Mouse (Mus musculus) lung, postnatal 0 days (tissue): Measurements from ENCODE around the gene Gmppa. TPM values are rescaled to one million over a fixed set of nuclear protein-coding genes. Genes with fewer than 3 reads are reported as not detected.

ENCODE experiments used
- ATAC-seq: fragments of 200-750 bp; cut with Nextera tagmentation; 2 replicates; pipeline ENCODE4 v1.8.0; 2017; ENCODE audit warnings: moderate library complexity
- DNase-seq: peaks from one replicate; pipeline ENCODE4 v3.0.0-alpha.2; 2016; ENCODE audit warnings: low spot score
- H3K27ac ChIP-seq: fragments of 300-500 bp; sonication (generic); 2 replicates; pipeline ENCODE4 v1.5.1; 2014; ENCODE audit warnings: antibody characterized with exemption, mild to moderate bottlenecking, low read length, mixed read lengths
- H3K27me3 ChIP-seq: fragments of 300-500 bp; sonication (generic); replicated peaks from 2 replicates; pipeline ENCODE4 v1.6.1; 2014; ENCODE audit warnings: low read length, mixed read lengths; ENCODE audit not compliant: insufficient read depth
- H3K36me3 ChIP-seq: fragments of 300-500 bp; sonication (generic); 2 replicates; pipeline ENCODE4 v1.6.1; 2014; ENCODE audit warnings: low read length, mixed read lengths; ENCODE audit not compliant: insufficient read depth
- H3K4me1 ChIP-seq: fragments of 300-500 bp; sonication (generic); 2 replicates; pipeline ENCODE4 v1.6.1; 2014; ENCODE audit warnings: antibody characterized with exemption, low read depth, low read length, mixed read lengths; ENCODE audit not compliant: insufficient read depth
- H3K4me2 ChIP-seq: fragments of 300-500 bp; sonication (generic); replicated peaks from 2 replicates; pipeline ENCODE4 v1.6.1; 2014; ENCODE audit warnings: low read depth, mild to moderate bottlenecking, low read length, moderate library complexity, mixed read lengths
- H3K4me3 ChIP-seq: fragments of 300-500 bp; sonication (generic); 2 replicates; pipeline ENCODE4 v1.5.1; 2014; ENCODE audit warnings: low read depth, low read length
- H3K9ac ChIP-seq: fragments of 300-500 bp; sonication (generic); replicated peaks from 2 replicates; pipeline ENCODE4 v1.6.1; 2014; ENCODE audit warnings: low read depth, mild to moderate bottlenecking
- H3K9me3 ChIP-seq: fragments of 300-500 bp; sonication (generic); 2 replicates; pipeline ENCODE4 v1.6.1; 2016; ENCODE audit warnings: low read length, mixed read lengths
- CTCF ChIP-seq: IDR thresholded peaks from 2 replicates; pipeline ENCODE4 v1.5.1; 2016; ENCODE audit warnings: antibody characterized with exemption, mild to moderate bottlenecking
- EP300 ChIP-seq: IDR thresholded peaks from 2 replicates; pipeline ENCODE4 v1.6.1; 2016; ENCODE audit warnings: antibody characterized with exemption, mild to moderate bottlenecking, control low read depth
- WGBS: fragments of 180-500 bp; shearing (Covaris S2); extraction: QIAGEN DNeasy Blood & Tissue Kit; methylation state at CpG from one replicate; pipeline ENCODE4 v1.1.7; 2014; 5-methylcytosine and 5-hydroxymethylcytosine counted together
- polyA plus RNA-seq: library from polyadenylated mRNA; unstranded; fragments of >200 nt; fragmentation: Nextera tagmentation; extraction: Ambion mirVana; gene quantifications from 2 replicates; pipeline ENCODE4 v1.2.1, GENCODE M21; 2015

The Gmppa gene
- polyA plus RNA-seq, 1 experiment from 2014 or later: 58.9 TPM

GRCm38 (mm10) chr1:75406173-75406572 lies 29.6 kb upstream of the Gmppa start:
- no peaks in the 10 kb centered on the region for H3K9me3 ChIP-seq
- H3K4me1 ChIP-seq: no peaks in the 10 kb centered on the region
- no peak overlapping the region for H3K27ac ChIP-seq
- H3K4me3 ChIP-seq: no peak overlapping the region
- no peaks in the 10 kb centered on the region for H3K27me3 ChIP-seq
- no peak overlapping the region for H3K4me2 ChIP-seq
- 90% methylated on average over 15 of the region's 15 CpGs for WGBS
- no peak for ATAC-seq
- H3K36me3 ChIP-seq: peaks cover 2% of the 10 kb centered on the region; the same call in 1 of the 2 replicates
- no peak overlapping the region for H3K9ac ChIP-seq
- no peak for DNase-seq
- TF ChIP-seq EP300 (no peak), CTCF (no peak)

GRCm38 (mm10) chr1:75407056-75407455 lies 28.7 kb upstream of the Gmppa start:
- WGBS: 92% methylated on average over 9 of the region's 9 CpGs
- DNase-seq (no peak), ATAC-seq (no peak)
- H3K4me2 ChIP-seq: no peak overlapping the region
- H3K36me3 ChIP-seq: peaks cover 2% of the 10 kb centered on the region; the same call in 1 of the 2 replicates
- H3K4me3 ChIP-seq: no peak overlapping the region
- no peaks in the 10 kb centered on the region for H3K4me1 ChIP-seq
- TF ChIP-seq EP300 (no peak), CTCF (no peak)
- no peaks in the 10 kb centered on the region for H3K27me3 ChIP-seq
- H3K9me3 ChIP-seq: no peaks in the 10 kb centered on the region
- no peak overlapping the region for H3K27ac ChIP-seq
- no peak overlapping the region for H3K9ac ChIP-seq

GRCm38 (mm10) chr1:75408210-75408609 lies 27.5 kb upstream of the Gmppa start:
- H3K36me3 ChIP-seq: no peaks in the 10 kb centered on the region; the same call in 1 of the 2 replicates
- ATAC-seq (peak; percentile 44; the same call in 1 of the 2 replicates), DNase-seq (no peak)
- H3K4me3 ChIP-seq: no peak overlapping the region
- no peaks in the 10 kb centered on the region for H3K9me3 ChIP-seq
- H3K9ac ChIP-seq: no peak overlapping the region
- no peaks in the 10 kb centered on the region for H3K27me3 ChIP-seq
- WGBS: 60% methylated on average over 3 of the region's 4 CpGs
- TF ChIP-seq CTCF (no peak), EP300 (no peak)
- H3K4me2 ChIP-seq: no peak overlapping the region
- H3K27ac ChIP-seq: no peak overlapping the region
- no peaks in the 10 kb centered on the region for H3K4me1 ChIP-seq

- H3K36me3 ChIP-seq: no peaks in the 10 kb centered on the region; the same call in 1 of the 2 replicates
- 90% methylated on average over 7 of the region's 7 CpGs for WGBS
- no peak overlapping the region for H3K4me2 ChIP-seq
- no peaks in the 10 kb centered on the region for H3K4me1 ChIP-seq
- H3K27me3 ChIP-seq: no peaks in the 10 kb centered on the region
- DNase-seq (no peak), ATAC-seq (no peak)
- no peak for TF ChIP-seq CTCF
- TF ChIP-seq EP300: no peak
- H3K9me3 ChIP-seq: no peaks in the 10 kb centered on the region
- no peak overlapping the region for H3K9ac ChIP-seq
- no peak overlapping the region for H3K27ac ChIP-seq
- no peak overlapping the region for H3K4me3 ChIP-seq
These were observed 25.8 kb upstream of the Gmppa start for GRCm38 (mm10) chr1:75409950-75410349.

- H3K27me3 ChIP-seq: no peaks in the 10 kb centered on the region
- no peak for TF ChIP-seq EP300
- TF ChIP-seq CTCF: no peak
- H3K9ac ChIP-seq: no peak overlapping the region
- WGBS: 90% methylated on average over 3 of the region's 3 CpGs
- H3K9me3 ChIP-seq: no peaks in the 10 kb centered on the region
- no peak overlapping the region for H3K4me3 ChIP-seq
- no peak overlapping the region for H3K27ac ChIP-seq
- no peak for DNase-seq
- H3K4me1 ChIP-seq: no peaks in the 10 kb centered on the region
- ATAC-seq: no peak
- H3K36me3 ChIP-seq: no peaks in the 10 kb centered on the region
- H3K4me2 ChIP-seq: no peak overlapping the region
These were observed 23.5 kb upstream of the Gmppa start for GRCm38 (mm10) chr1:75412196-75412595.

- no peaks in the 10 kb centered on the region for H3K9me3 ChIP-seq
- no peaks in the 10 kb centered on the region for H3K27me3 ChIP-seq
- no peak for TF ChIP-seq EP300
- peak; percentile 57 for TF ChIP-seq CTCF
- ATAC-seq (no peak), DNase-seq (no peak)
- H3K4me2 ChIP-seq: no peak overlapping the region
- no peak overlapping the region for H3K9ac ChIP-seq
- H3K4me3 ChIP-seq: no peak overlapping the region
- H3K27ac ChIP-seq: no peak overlapping the region
- 60% methylated on average over 3 of the region's 3 CpGs for WGBS
- no peaks in the 10 kb centered on the region for H3K4me1 ChIP-seq
- no peaks in the 10 kb centered on the region for H3K36me3 ChIP-seq
These were observed 22.0 kb upstream of the Gmppa start for GRCm38 (mm10) chr1:75413749-75414148.

- Histone ChIP-seq H3K4me3 (no peak overlapping the region), H3K36me3 (no peaks in the 10 kb centered on the region)
These were observed 13.9 kb upstream of the Gmppa start for GRCm38 (mm10) chr1:75421794-75422193.

More at GRCm38 (mm10) chr1:75421794-75422193, 13.9 kb upstream of the Gmppa start:
- peaks cover 16% of the 10 kb centered on the region for H3K27me3 ChIP-seq
- 0 out of 2 replicates have a peak, but pooled peaks cover 6% of the 10 kb centered on the region for H3K4me1 ChIP-seq
- 22% methylated on average over 20 of the region's 20 CpGs for WGBS
- H3K4me2 ChIP-seq: no peak overlapping the region
- DNase-seq (no peak), ATAC-seq (no peak)
- H3K9ac ChIP-seq: no peak overlapping the region
- no peak overlapping the region for H3K27ac ChIP-seq
- no peaks in the 10 kb centered on the region for H3K9me3 ChIP-seq
- no peak for TF ChIP-seq CTCF
- no peak for TF ChIP-seq EP300
